Mouse (Mus musculus) monocyte, adult 5-6 weeks (primary cell): ENCODE results near the gene Prdm16. TPM values are rescaled to one million over a fixed set of nuclear protein-coding genes. Genes with fewer than 3 reads are reported as not detected.

Experiments
- ATAC-seq: fragments of 153-309, 156-312 bp; replicated peaks from 2 replicates; pipeline ENCODE4 v1.8.0; 2017; ENCODE audit warnings: mild to moderate bottlenecking; ENCODE audit not compliant: low TSS enrichment, insufficient number of reproducible peaks, severe bottlenecking, poor library complexity, low FRiP score
- total RNA-seq: library from RNA; stranded (forward); fragments of 200-1000, 200-491, 200-594 nt; gene quantifications from 3 replicates; pipeline ENCODE4 v1.2.3, GENCODE M21; 2017

The Prdm16 gene
- total RNA-seq, 1 experiment from 2014 or later = 0.19 TPM

DNA sequence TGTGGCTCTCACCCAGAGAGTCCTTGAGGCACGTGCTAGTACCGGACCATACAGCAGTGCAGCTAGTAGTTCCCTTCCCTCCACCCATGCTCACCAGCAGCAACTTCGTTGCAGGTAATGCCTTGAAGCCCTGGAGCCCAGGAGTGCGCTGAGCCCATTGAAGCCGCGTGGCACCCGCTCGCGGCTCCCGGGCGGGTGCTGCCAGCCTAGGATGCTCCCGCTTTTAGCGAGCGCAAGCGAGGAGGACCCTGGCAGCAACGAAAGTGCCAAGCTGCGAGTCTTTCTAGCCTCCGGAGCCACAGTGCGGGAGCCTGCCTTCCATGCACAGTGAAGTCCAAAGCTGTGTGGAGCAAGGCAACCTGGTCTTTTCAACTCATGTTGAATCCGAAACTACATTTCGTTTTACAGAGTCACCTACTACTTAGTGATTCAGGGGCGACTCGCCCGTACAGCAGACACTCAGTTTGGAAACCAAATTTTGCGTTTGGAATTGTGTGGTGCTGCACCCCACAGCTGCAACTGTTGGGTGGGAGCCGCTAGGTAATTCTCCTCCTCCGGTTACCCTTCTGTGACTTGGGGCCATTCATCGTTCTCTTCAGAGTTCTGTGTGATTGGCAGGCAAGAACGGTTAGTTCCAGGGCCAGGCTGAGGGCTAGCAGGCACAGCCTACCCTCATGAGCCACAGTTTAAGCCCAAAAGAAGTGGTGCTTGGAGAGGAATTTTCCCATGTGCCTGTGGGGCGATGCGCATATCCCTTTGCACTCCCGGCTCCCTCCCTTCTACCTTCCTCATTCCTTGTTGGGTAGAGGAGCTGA, 4.8 kb upstream of the Prdm16 start:
- no peak for ATAC-seq

DNA sequence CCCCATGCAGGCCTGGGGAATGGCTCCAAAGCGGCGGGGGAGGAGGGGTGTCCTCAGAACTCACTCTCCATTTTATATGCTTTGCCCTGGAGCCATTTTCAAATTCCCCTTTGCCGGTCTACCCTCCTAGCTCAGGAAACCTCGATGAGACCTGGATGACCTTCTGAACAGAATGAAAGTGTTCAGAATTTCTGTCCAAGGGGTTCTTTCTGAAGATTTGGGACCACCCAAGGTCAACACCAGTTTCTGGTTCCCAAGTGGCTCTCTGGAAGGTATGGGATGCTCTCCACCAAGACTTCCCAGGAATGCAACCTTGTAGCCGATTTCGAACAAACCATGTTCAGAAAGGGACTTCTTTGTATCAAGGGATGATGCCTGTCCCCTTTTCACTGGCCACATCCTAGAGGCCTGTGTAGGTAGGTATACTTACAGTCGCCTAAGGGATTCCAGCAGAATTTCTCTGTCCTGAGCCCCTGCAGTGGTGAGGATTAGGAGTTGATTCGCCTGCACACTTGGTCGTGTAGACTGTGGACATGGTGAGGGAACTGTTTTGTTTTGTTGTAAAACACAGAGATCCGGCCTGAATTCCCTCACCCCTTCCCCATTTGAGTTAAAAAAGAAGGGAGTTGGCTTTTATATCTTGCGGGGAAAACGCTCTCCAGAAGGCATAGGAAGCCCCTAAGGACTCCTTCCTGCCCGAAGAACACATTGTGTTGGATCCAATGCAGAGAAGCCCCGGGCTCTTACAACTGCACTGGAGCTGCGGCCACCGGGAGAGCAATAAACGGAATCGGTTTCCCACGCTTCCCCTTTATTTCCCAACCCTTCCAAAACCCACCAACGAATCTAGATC, 4.0 kb upstream of the Prdm16 start:
- ATAC-seq = no peak

DNA sequence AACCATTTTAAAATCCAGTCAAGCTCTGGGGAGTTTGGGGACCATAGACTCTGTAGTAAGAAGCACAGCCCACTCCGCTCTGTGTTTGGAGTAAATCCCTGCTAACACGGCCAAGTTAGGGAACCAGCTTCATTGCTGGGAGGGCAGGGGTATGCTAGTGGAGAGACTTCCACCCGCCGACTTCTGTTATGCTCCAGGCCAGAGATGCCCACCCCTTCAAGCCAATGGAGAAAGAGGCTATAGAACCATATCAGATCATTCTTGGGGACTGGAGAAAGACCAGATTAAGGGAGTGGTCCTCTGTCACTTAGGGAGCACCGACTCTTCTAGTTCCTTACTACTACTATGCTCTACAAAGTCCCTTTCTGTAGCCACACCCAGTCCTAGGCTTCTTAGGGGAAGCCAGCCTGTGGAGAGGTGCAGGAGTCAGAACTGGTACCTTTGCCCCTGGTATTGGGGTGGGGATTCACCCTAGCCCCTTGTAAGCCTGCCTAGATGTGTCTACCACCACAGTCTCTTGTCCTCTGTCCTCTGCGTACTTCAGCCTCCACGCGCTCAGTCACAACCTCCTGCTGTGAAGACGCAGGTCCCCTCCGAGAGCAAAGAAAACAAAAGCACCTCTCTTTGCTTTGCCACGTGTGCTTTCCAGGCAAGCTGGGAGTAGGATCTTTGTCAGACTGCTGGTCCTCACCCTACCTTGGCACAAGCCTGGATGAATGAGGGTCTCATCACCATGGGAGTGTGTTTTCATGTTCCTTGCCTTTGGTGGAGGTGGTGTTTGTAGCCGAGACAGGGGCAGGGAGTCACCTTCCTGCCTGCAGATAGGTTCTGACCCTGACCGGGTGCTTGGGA, 3.1 kb upstream of the Prdm16 start:
- ATAC-seq = no peak

DNA sequence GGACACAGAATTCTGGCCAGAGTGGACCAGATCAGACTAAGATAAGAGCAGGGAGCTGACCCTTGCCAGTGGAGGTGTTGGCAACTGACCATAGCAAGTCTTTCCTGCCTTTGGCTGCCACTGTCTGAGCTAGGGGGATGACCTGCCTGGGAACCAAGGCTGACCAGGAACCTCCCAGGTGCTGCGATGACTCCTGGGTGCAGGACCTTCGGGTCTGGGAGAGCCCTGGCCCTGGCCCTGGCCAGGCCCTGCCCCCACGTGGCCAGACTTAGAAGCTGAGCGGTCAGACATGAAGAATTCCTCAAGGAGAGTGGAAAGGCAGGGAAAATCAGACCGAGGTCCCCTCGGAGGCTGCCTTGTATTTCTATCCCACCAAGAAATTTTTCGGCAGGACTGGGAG, 2.5 kb upstream of the Prdm16 start:
- no peak for ATAC-seq

DNA sequence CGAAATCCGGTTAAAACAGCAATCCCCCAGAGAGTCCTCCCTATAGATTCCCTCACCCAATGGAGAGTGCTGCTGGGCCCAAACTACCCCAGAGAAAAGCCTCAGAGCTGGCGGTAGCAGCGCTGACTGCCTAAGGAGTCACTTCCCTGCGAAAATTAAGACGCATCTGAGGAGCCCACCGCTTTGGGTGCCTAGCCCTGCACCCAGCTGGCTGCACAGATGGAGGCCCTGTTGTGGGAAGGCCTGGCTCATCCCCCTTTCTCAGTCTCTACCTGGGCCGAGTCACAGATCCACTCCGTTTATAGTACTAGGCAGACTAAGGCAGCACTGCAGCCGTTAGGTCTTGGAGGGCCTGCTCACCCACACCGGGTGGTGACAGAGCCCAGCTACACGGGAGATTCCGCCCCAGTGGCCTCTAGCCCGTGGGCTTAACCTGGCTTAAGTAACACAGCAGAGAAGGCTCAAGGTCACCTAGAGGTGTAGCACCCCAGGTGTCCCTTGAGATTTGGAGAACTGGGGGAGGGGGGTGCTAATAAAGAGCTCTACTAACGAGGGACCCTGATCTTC, 1.7 kb upstream of the Prdm16 start:
- no peak for ATAC-seq

DNA sequence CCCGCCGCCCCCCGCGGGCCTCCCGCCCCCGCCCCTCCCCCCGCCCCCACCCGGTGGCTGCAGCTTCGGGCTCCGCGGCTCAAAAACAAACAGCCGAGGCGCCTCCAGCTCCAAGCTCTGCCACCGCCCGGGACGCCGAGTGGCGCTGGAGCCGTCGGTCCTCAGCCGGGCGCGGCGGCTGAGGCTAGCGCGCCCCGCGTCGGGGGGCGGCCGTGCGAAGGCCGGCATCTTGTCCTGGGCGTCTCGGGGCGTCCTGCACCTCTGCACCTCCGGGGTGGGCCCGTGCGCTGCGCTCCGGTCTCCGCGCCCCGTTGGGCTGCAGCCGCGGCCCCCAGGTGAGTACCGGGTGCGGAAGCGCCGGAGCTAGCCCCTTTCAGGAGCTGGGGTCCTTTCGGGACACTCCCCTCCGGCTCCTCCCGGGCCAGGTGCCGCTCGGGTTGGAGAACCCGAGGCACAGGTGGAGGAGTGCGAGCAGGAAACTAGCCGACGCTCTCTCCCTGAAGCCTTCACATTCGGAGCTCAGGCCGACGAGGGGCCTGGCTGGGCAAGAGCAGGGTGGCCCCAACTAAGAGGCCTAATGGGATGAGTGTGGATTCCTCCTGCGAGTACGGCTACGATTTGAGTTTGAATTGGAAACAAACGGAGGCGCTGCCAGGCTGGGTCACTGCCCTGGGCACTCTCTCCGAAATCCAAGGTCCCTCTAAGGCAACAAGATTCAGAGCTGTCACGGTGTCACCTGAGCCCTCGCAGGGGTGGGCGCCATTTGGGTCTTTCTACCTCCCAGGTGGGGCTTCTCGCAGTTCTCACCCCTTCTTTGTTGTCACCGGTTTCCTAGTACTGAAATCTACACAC, 1.0 kb upstream of the Prdm16 start:
- ATAC-seq = no peak

DNA sequence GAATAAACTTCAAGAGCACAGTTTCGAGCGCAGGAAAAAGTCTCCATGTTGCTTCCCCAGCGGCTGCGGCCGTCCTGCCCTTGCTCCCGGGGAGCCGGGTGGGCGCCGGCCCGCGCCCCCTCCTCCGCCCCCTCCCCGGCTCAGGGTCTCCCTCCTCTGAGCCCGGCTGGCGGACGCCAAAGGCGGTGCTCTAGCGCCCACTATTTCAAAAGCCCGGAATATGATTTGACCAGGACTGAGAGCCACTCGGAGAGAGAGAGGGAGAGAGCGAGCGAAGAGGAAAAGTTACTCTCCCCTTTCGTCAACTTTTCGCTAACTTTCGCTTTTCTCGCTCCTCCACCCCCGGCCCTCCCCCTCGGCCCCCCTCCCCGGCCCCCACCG, 630 bp downstream of the Prdm16 start:
- ATAC-seq = no peak

DNA sequence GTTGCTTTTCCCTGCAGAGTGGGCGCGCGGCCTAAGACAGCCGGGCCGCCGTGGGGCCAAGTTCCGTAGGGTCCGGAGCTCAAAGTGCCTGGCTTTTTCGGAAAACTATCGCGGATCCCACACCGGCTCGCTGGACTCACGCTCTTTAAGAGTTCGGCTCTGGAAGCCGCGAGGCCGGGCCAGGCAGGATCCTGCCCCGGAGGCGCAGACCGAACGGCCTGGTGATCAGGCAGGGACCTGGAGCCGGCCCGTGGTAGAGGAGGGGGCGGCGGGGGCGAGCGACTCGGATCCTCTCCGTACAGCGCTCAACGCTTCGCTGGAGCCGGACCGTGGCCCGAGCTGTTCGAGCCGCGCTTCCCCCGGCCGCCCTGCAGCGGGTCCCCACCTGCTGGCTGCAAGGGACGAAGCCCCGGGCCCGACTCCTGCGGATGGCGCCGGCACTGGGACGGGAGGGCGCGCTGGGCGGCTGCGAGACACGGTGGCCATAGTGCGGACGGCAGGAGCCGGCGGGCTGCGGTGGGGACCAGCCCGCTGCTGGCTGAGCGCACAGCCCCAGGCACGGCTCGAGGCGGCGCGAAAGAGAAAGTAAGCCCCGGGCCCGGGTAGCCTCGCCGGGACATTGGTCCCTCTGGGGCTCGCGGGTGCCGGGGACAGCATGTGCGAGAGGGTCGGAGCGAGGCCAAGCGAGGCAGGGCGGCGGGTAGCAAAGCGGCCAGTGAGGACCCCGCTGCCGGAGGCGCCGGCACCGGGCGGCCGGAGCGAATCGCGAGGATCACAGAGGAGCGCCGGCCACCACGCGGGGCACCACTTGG, 1.2 kb downstream of the Prdm16 start:
- no peak for ATAC-seq

DNA sequence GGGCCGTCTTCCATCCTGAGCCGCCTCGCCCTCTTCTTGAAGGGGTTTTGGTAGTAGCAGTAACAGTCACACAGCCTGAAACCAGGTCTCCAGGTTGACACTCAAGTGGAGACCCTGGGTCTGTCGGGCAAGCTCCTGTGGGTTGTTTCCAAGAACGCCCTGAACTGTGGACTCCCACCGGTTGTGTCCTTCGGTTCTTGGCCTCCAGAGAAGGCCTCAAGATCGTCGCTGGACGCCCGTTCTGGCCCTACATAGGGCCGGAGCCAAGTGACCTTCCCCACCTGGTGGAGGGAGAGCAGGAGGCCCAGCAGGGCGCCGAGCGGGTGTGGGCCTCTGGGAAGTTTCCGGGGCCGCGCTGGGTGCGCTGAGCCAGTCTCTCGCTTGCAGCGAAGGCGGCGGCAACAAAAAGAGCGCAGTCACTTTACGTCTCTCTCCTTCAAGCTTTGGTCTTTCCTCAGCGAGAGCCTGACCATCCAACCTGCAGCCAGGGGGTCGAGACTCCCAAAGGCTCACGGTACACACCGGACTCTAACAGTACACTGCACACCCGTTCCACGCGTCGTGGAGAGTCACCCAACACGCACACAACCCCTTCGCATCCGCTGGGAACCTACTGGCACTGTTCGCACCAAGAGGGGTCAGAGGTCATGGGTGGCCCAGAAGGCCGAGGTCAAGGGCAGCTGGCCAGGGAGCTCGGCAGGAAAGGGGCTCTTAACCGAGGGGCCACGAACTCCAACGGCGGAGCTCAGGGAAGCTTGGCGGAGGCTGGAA, 2.0 kb downstream of the Prdm16 start:
- ATAC-seq = no peak

DNA sequence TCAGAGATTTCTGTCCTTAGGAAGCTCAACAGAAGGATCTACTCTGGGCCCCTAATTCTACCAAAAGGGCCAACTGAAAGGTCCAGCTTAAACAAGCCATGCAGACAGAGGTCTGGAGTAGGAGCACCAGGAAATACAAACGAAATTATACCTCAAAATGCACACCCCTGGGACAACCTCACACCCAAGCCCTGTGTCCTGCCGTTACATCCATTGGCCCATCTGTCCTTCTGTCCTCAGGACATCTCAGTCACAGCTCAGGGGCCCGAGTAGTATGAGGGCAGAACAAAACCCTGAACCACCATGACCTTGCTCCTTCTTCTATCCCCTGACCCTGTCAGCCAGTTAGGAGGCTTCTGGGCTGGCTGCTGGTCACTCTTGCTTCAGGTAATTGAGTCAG, 2.7 kb downstream of the Prdm16 start:
- ATAC-seq = no peak

DNA sequence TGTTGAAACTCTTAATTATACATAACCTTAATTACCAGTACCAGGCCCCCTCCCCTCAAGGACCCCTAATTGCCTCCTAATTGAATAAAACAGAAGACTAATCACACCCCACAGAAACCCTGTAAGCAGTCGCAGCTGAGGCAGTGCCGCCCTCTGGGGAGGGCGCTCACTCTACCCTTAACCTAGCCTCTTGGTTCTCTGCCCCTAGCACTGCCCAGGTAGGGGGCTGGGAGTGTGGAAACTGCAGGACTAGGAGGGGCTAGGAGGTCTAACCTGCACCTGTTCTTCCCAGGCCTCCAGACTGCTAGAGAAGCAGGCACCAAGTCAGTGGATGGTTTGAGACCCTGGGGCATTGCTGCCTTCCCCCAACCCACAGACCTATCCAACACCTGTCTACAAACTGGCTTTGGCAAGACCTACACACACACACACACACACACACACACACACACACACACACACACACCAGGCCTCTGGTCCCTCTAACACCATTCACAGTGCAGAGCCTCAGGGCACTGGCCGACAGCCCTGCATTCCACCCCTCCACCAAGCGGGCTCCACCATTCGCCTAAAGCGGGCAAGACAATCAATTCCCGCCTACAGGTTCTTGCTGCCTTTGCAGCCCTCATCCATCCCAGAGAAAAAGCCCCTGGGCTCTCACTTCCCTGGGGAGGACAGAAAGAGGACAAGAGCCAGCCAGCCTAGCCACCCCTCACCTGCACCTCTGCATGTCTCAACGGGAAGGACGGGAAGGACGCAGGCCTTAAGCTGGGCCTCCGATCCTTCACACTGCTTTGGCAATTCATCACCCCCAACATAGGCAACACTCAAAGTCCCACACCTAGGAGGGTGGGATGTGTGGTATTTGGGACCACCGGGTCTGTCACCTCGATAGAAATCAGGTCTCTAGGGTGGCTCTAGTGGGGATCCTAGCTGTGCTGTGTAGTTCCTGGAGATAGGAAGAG, 3.6 kb downstream of the Prdm16 start:
- ATAC-seq = no peak

DNA sequence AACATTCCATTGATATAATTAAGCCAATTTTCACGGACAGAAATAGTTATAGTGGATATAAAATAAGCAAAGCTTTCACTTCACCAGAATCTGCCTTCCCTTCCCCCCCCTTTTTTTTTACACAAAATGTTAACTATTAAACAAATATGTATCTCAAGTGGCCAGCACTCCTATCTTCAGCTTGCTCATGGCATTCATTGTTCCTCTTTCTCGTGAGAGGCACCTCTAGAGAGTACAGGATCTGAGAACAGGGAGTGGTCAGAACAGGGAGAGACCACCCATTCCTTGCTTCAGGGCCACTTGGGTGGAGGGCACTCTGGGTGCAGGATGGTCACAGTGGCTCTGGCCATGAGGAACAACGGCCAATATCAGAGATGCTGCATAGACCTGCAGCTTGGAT, 5.9 kb downstream of the Prdm16 start:
- ATAC-seq = no peak

DNA sequence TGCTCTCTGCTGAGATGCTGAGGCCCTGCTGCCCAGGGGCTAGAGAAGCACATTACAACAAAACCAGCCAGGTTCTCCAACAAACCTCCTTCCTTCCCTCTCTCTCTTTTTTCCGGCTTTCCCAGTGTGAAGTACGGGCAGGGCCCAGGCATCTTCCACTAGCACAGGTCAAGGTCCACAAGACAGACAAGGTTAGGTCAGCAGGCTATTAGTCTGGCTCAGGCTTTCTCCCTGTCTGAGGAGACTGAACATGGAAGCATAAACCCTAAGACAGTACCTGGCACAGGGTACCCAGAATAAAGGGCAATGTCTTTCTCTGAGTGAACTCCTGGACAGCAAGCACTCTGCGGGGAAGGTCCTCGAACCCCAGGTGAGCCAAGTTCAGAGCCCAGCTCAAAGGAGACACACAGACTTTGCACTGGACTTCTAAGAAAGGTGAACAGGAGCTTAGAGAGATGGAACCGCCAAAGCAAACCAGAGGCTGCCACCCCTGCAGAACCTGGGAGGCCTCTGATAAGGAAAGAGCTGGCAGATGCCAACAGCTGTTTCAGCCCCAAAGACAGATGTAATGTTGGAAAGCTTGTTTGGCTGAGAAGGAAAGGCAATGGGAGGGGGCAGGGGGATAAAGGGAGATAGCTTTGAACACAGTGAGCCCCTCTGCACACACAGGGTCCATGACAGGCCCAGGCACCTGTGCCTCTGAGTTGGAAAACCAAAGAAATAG, 9.1 kb downstream of the Prdm16 start:
- no peak for ATAC-seq

DNA sequence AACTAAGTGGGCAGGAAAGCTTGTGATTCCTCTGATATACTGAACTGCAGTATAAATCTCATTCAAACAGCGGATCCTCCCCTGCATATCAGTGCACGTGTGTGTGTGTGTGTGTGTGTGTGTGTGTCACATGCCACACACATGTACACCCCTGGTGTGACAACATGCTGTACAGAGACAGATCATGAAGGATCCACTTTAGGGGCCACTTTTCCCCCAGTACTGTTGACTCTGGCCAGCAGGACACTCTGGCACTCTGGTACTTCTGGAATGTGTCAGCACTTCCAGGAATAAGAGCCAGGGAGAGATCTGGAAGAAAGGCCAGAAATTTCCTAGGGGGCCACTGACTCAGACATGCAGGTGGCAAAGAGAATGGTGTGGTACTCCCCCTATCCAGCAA, 10.4 kb downstream of the Prdm16 start:
- ATAC-seq = no peak

DNA sequence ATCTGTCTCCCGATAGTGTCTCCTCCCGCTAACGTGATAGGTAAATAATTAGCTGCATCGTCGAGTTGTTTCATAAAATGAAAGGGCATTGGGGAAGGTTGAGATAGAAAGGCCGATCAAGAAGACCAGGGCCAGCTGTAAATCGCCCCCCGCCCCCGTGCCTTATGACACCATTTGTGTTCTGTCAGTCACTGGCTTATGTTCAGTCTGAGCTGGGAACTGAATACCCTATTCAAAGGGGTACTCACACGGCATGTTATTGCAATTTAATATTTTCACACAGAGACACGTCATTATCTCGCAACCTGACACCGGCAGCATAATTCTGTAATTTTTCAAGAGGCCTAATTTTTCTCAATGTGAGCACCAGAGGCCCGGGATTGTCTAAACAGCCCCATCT, 11.0 kb downstream of the Prdm16 start:
- no peak for ATAC-seq
